Mouse (Mus musculus): ENCODE data around the gene Zc3h15.
"Not testable (repeated sequence)": the region's sequence is repeated elsewhere in the genome, so short reads cannot be mapped to it uniquely, and the experiment has no call there.

The Zc3h15 gene

DNA sequence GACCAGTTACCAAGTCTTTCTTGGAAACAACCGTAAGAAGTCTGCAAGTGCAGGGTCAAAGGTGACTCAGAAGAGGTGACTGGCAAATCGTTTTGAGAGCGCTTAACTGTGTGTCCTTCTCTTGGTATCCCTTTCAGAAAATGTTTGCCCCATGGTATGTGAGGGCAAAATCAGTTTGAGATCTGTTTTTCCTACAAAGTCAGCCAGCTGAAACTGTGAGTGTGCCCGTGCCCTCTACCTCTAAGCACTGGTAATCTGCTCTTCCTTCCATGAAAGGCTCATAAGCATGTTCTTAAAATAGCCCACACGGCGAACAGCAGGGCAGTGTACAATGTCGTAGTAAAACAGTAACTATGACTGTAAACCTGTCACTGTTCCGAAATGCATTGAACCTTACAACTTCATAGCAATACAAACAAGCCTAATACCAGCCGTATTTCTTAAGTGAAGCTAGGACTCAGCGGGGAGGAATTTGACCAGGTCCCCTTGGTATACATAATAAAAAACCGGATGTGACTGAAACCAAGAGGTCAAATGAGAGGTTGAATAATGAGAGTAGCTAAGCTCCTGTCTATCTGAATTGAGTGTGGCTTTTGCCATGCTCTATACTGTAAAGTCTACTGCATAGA lies 65.8 kb downstream of the Zc3h15 start:
- no peak for ATAC-seq (ENCODE audit: insufficient number of reproducible peaks, low FRiP score, low TSS enrichment)

GRCm38 (mm10) chr2:83713281-83713680 lies 69.0 kb downstream of the Zc3h15 start:
- ATAC-seq (ENCODE audit: insufficient number of reproducible peaks, low FRiP score, low TSS enrichment) = not testable (repeated sequence)

GRCm38 (mm10) chr2:83713946-83714345 lies 69.7 kb downstream of the Zc3h15 start:
- no peak for ATAC-seq (ENCODE audit: insufficient number of reproducible peaks, low FRiP score, low TSS enrichment)
